Mouse (Mus musculus) testis, adult 2 months (tissue): ENCODE results near the gene Ccer2. TPM values are rescaled to one million over a fixed set of nuclear protein-coding genes. Genes with fewer than 3 reads are reported as not detected.

Experiments
- H3K27ac ChIP-seq: fragments of 200-500 bp; 2 replicates; pipeline ENCODE4 v1.5.1; 2012; ENCODE audit warnings: low read depth, low read length; ENCODE audit not compliant: control insufficient read depth, insufficient read depth
- H3K27me3 ChIP-seq: fragments of 200-500 bp; 2 replicates; pipeline ENCODE4 v1.6.1; 2012; ENCODE audit warnings: mild to moderate bottlenecking, low read length, moderate library complexity; ENCODE audit not compliant: control insufficient read depth, insufficient read depth
- H3K36me3 ChIP-seq: fragments of 200-500 bp; 2 replicates; pipeline ENCODE4 v1.6.1; 2012; ENCODE audit warnings: mild to moderate bottlenecking, low read length; ENCODE audit not compliant: control insufficient read depth, insufficient read depth
- H3K4me1 ChIP-seq: fragments of 200-500 bp; 2 replicates; pipeline ENCODE4 v1.6.1; 2012; ENCODE audit warnings: low read length; ENCODE audit not compliant: control insufficient read depth, insufficient read depth
- H3K4me3 ChIP-seq: fragments of 200-500 bp; 2 replicates; pipeline ENCODE4 v1.5.1; 2012; ENCODE audit warnings: low read depth, mild to moderate bottlenecking, low read length, moderate library complexity, mixed read lengths; ENCODE audit not compliant: control insufficient read depth
- CTCF ChIP-seq: fragments of 200-500 bp; IDR thresholded peaks from 2 replicates; pipeline ENCODE4 v1.5.1; 2012; ENCODE audit warnings: low read depth, mild to moderate bottlenecking, inconsistent platforms, low read length, moderate library complexity; ENCODE audit not compliant: control insufficient read depth, insufficient read depth, insufficient replicate concordance
- POLR2A ChIP-seq: fragments of 200-500 bp; IDR thresholded peaks from 2 replicates; pipeline ENCODE4 v1.6.1; 2012; ENCODE audit warnings: low read depth, mild to moderate bottlenecking, inconsistent platforms, low read length, moderate library complexity; ENCODE audit not compliant: control insufficient read depth
- polyA plus RNA-seq: library from polyadenylated mRNA; depleted of rRNA; stranded (reverse); fragments of >200 nt; gene quantifications from 2 replicates; pipeline ENCODE4 v1.2.3, GENCODE M21; 2012

The Ccer2 gene
- polyA plus RNA-seq, 1 experiment = not detected

- Histone ChIP-seq H3K36me3 (no peaks in the 10 kb centered on the region), H3K27ac (peak overlapping the region; percentile 32; the same call in 1 of the 2 replicates), H3K27me3 (no peaks in the 10 kb centered on the region), H3K4me3 (peak overlapping the region; percentile 73), H3K4me1 (peaks cover 21% of the 10 kb centered on the region)
- TF ChIP-seq CTCF = no peak
- peak; percentile 30; the same call in 1 of the 2 replicates for TF ChIP-seq POLR2A
Measured at GRCm38 (mm10) chr7:28732341-28733142, 23.4 kb upstream of the Ccer2 start.

GRCm38 (mm10) chr7:28733211-28733610, 22.8 kb upstream of the Ccer2 start:
- no peak overlapping the region for H3K27ac ChIP-seq
- TF ChIP-seq CTCF (no peak), POLR2A (no peak)

DNA sequence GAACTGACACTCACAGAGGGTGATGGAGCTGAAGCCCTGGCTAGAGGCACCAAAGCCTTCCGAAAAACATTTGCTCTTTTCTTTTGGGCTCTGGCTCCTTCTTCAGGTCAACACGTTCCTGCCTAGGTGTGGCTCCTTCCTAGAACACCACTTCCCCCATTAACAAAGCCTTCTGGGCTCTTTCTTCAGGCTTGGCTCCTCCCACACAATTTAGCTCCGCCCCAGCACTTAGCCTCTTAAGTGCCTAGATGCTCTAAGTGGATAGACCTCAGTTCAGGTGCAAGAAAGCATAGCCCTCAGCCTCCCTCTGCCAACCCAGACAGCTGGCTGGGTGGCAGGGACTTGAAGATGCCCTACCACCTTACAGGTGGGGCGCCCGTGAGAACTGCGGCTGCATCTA, 20.3 kb upstream of the Ccer2 start:
- Histone ChIP-seq H3K27me3 (no peaks in the 10 kb centered on the region), H3K4me1 (peaks cover 19% of the 10 kb centered on the region), H3K27ac (no peak overlapping the region), H3K36me3 (no peaks in the 10 kb centered on the region), H3K4me3 (no peak overlapping the region)
- TF ChIP-seq CTCF (no peak), POLR2A (no peak)

More at GRCm38 (mm10) chr7:28733211-28733610, 22.8 kb upstream of the Ccer2 start:
- Histone ChIP-seq H3K27me3 (no peaks in the 10 kb centered on the region), H3K4me1 (peaks cover 17% of the 10 kb centered on the region), H3K4me3 (peak overlapping the region; percentile 73), H3K36me3 (no peaks in the 10 kb centered on the region)

DNA sequence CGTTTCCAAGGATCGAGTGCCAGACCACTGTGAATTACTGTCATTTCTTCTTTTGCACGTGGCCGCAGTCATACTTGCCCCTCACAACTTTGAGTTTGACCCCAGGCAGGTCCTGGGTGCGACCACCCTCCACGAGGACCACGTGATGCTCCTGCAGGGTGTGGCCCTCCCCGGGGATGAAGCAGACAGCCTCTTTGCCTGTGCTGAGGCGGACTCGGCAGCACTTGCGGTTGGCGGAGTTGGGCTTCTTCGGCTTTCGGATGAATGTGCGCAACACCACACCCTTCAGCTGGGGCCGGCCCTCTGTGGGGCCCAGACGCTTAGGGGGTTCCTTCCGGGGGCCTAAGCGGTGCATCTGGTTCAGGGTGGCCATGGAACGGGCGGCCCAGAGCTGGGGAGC, 16.1 kb upstream of the Ccer2 start:
- H3K36me3 ChIP-seq = no peaks in the 10 kb centered on the region

DNA sequence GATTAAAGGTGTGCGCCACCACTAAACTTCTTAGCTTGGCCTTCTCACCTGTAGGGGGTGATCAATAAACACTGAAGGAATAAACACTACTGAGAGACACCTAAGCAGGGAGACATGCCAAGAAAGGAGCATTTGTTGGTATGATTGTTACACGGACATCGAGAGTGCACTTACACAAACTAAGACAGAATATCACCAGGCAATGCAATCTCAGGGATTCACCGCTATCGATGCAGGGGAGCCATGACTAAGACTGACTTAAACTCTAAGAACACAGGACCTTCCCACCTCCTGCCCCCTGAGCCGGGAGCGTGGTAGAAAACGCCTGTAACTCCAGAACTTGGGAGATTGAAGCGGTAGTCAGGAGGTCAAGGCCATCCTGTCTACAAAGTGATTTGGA, 15.0 kb upstream of the Ccer2 start:
- TF ChIP-seq CTCF = no peak
- no peak for TF ChIP-seq POLR2A
- Histone ChIP-seq H3K4me1 (peaks cover 9% of the 10 kb centered on the region), H3K27ac (peak overlapping the region; percentile 99), H3K27me3 (no peaks in the 10 kb centered on the region), H3K4me3 (peak overlapping the region; percentile 100), H3K36me3 (no peaks in the 10 kb centered on the region)

More for the DNA sequence above, 16.1 kb upstream of the Ccer2 start:
- no peaks in the 10 kb centered on the region for H3K27me3 ChIP-seq
- peak overlapping the region; percentile 63 for H3K4me3 ChIP-seq
- H3K27ac ChIP-seq = no peak overlapping the region
- TF ChIP-seq POLR2A (no peak), CTCF (no peak)
- peaks cover 14% of the 10 kb centered on the region for H3K4me1 ChIP-seq

- H3K27ac ChIP-seq = peak overlapping the region; percentile 99
- no peaks in the 10 kb centered on the region for H3K27me3 ChIP-seq
- H3K4me3 ChIP-seq = peak overlapping the region; percentile 100
- H3K36me3 ChIP-seq = no peaks in the 10 kb centered on the region
- H3K4me1 ChIP-seq = peaks cover 9% of the 10 kb centered on the region
- TF ChIP-seq POLR2A (no peak), CTCF (no peak)
Measured at GRCm38 (mm10) chr7:28741368-28741708, 14.6 kb upstream of the Ccer2 start.

GRCm38 (mm10) chr7:28741709-28742438, 14.1 kb upstream of the Ccer2 start, which contains the start of the genes Mrps12 and Sars2:
Mrps12 (minus strand) TSS chr7:28741820.
Sars2 (plus strand) TSS chr7:28741992.
- H3K4me3 ChIP-seq = peak within 1 kb of the TSS; percentile 100
- no peaks in the 10 kb centered on the region for H3K36me3 ChIP-seq

More at GRCm38 (mm10) chr7:28741709-28742438, 14.1 kb upstream of the Ccer2 start, which contains the start of the genes Mrps12 and Sars2:
- TF ChIP-seq POLR2A = peak; percentile 82; the same call in 1 of the 2 replicates
- TF ChIP-seq CTCF = peak; percentile 66; the same call in 1 of the 2 replicates
- peak within 1 kb of the TSS; percentile 99 for H3K27ac ChIP-seq
- peaks cover 9% of the 10 kb centered on the region for H3K4me1 ChIP-seq
- no peaks in the 10 kb centered on the region for H3K27me3 ChIP-seq
